Mouse (Mus musculus) brown adipose tissue, adult 24 weeks (tissue): Measurements from ENCODE around the gene Serpinb6b. TPM values are rescaled to one million over a fixed set of nuclear protein-coding genes. Genes with fewer than 3 reads are reported as not detected.
A peak's percentile ranks its signal among the peaks of the same experiment; 100 is the strongest.
"Not testable (repeated sequence)": the region's sequence is repeated elsewhere in the genome, so short reads cannot be mapped to it uniquely, and the experiment has no call there.

ENCODE experiments used
- H3K27ac ChIP-seq: fragments of 200-500 bp; replicated peaks from 2 replicates; pipeline ENCODE4 v1.5.1; 2012; ENCODE audit warnings: low read depth, mild to moderate bottlenecking, low read length
- H3K4me1 ChIP-seq: fragments of 200-500 bp; 2 replicates; pipeline ENCODE4 v1.6.1; 2012; ENCODE audit warnings: low read length, mixed read lengths; ENCODE audit not compliant: control insufficient read depth, insufficient read depth, insufficient read length
- H3K4me3 ChIP-seq: fragments of 200-500 bp; 2 replicates; pipeline ENCODE4 v1.5.1; 2012; ENCODE audit warnings: low read depth, mild to moderate bottlenecking, low read length, moderate library complexity; ENCODE audit not compliant: insufficient read depth
- polyA plus RNA-seq: library from polyadenylated mRNA; stranded (reverse); fragments of >200 nt; gene quantifications from 2 replicates; pipeline ENCODE4 v1.2.4, GENCODE M21; 2012; ENCODE audit not compliant: missing spikeins, insufficient read depth, insufficient read length

Serpinb6b gene
- 1.2 and 2.9 TPM in 2 replicates for polyA plus RNA-seq

- peak within 1 kb of the TSS; percentile 14 for H3K27ac ChIP-seq
- peak within 1 kb of the TSS; percentile 57 for H3K4me3 ChIP-seq
- H3K4me1 ChIP-seq, result no peaks in the 10 kb centered on the region
Observed at GRCm38 (mm10) chr13:32964989-32965811, at the start of gene Serpinb6b. Serpinb6b (plus strand) TSS chr13:32965209.

- Histone ChIP-seq H3K27ac (no peak overlapping the region), H3K4me3 (no peak overlapping the region), H3K4me1 (no peaks in the 10 kb centered on the region)
Observed at GRCm38 (mm10) chr13:32922622-32923021, 42.4 kb upstream of the Serpinb6b start.

GRCm38 (mm10) chr13:32924578-32925360, 40.2 kb upstream of the Serpinb6b start:
- Histone ChIP-seq H3K27ac (peak overlapping the region; percentile 43; the same call in 1 of the 2 replicates), H3K4me1 (no peaks in the 10 kb centered on the region), H3K4me3 (no peak overlapping the region)

GRCm38 (mm10) chr13:32926661-32927060, 38.3 kb upstream of the Serpinb6b start:
- Histone ChIP-seq H3K27ac (no peak overlapping the region), H3K4me3 (no peak overlapping the region)

GRCm38 (mm10) chr13:32927241-32927640, 37.8 kb upstream of the Serpinb6b start:
- Histone ChIP-seq H3K4me3 (no peak overlapping the region), H3K27ac (no peak overlapping the region), H3K4me1 (no peaks in the 10 kb centered on the region)

More at GRCm38 (mm10) chr13:32926661-32927060, 38.3 kb upstream of the Serpinb6b start:
- no peaks in the 10 kb centered on the region for H3K4me1 ChIP-seq

GRCm38 (mm10) chr13:32929107-32929750, 35.8 kb upstream of the Serpinb6b start:
- Histone ChIP-seq H3K4me3 (no peak overlapping the region), H3K27ac (no peak overlapping the region), H3K4me1 (no peaks in the 10 kb centered on the region)

GRCm38 (mm10) chr13:32934706-32935381, 30.2 kb upstream of the Serpinb6b start:
- Histone ChIP-seq H3K4me3 (no peak overlapping the region), H3K27ac (no peak overlapping the region)

GRCm38 (mm10) chr13:32938275-32938674, 26.7 kb upstream of the Serpinb6b start:
- H3K4me1 ChIP-seq, H3K27ac ChIP-seq, H3K4me3 ChIP-seq: not testable (repeated sequence)

More at GRCm38 (mm10) chr13:32934706-32935381, 30.2 kb upstream of the Serpinb6b start:
- no peaks in the 10 kb centered on the region for H3K4me1 ChIP-seq

GRCm38 (mm10) chr13:32939191-32939590, 25.8 kb upstream of the Serpinb6b start:
- H3K4me1 ChIP-seq, H3K4me3 ChIP-seq, H3K27ac ChIP-seq: not testable (repeated sequence)

GRCm38 (mm10) chr13:32956537-32956936, 8.5 kb upstream of the Serpinb6b start:
- H3K4me1 ChIP-seq, result no peaks in the 10 kb centered on the region
- no peak overlapping the region for H3K27ac ChIP-seq
- H3K4me3 ChIP-seq, result no peak overlapping the region

- Histone ChIP-seq H3K4me3 (no peak overlapping the region), H3K4me1 (no peaks in the 10 kb centered on the region), H3K27ac (no peak overlapping the region)
Observed at GRCm38 (mm10) chr13:32957917-32958316, 7.1 kb upstream of the Serpinb6b start.

GRCm38 (mm10) chr13:32958521-32958920, 6.5 kb upstream of the Serpinb6b start:
- H3K27ac ChIP-seq, H3K4me1 ChIP-seq, H3K4me3 ChIP-seq: not testable (repeated sequence)

GRCm38 (mm10) chr13:32963990-32964753, 837 bp upstream of the Serpinb6b start:
- Histone ChIP-seq H3K4me3 (no peak overlapping the region), H3K27ac (no peak overlapping the region), H3K4me1 (no peaks in the 10 kb centered on the region)

GRCm38 (mm10) chr13:32966116-32966515, 1.1 kb downstream of the Serpinb6b start:
- Histone ChIP-seq H3K4me1 (no peaks in the 10 kb centered on the region), H3K27ac (peak overlapping the region; percentile 14; the same call in 1 of the 2 replicates), H3K4me3 (peak overlapping the region; percentile 57)
